Mouse (Mus musculus): ENCODE results near the gene Ing3.

GRCm38 (mm10) chr6:22003200-22003587 is 53.8 kb downstream of the Ing3 start:
- TF ChIP-seq NRF1 (IDR thresholded peaks at IDR 0.05; ENCODE audit: low read depth, low read length) (no peak), MAZ (IDR thresholded peaks at IDR 0.05; ENCODE audit: low read depth, low read length) (no peak), CHD2 (IDR thresholded peaks at IDR 0.05; ENCODE audit: low read length) (no peak), BHLHE40 (IDR thresholded peaks at IDR 0.05; ENCODE audit: low read depth, low read length) (no peak)
